Mouse (Mus musculus): ENCODE data around the gene Erp27.

Gene Erp27

GRCm38 (mm10) chr6:136939326-136940187 lies 17.6 kb upstream of the Erp27 start:
- DNase-seq (ENCODE audit: low spot score) = no peak

DNA sequence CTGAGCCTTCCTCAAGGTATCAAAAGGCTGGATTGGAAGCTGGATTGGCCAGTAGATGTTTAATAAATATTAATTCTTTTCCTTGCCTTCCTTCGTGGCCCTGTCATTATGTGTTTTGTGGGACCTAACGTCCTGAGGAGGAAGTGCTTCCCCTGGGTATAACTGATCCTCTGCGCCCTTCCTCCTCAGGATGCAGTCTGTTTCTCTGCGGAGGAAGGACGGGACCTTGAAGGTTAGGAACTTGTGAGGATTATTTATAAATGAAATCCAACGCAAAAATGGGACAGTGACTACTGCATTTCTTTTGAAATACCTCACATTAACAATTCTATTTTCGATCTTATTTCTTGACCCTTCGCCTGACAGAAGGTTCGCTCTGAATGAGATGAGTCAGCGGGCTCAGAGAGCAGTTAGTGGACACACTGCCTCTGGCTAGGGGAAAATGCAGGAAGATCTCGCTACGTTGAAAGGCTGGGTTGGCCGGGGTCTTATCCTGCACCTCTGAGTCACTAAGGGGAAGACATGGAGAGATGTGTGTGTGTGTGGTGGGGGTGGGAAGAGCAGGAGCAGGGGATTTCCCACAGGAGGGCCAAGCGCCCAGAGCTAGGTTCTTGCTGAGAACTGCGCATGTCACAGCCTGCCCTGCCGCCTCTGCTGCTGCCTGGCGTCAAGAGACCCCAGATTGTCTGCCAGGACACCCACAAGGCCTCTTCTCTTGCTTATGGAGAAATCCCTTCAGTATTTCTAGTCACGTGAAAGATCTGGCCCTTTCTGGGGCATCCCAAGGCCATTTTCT lies 16.5 kb upstream of the Erp27 start:
- no peak for DNase-seq (ENCODE audit: low spot score)

DNA sequence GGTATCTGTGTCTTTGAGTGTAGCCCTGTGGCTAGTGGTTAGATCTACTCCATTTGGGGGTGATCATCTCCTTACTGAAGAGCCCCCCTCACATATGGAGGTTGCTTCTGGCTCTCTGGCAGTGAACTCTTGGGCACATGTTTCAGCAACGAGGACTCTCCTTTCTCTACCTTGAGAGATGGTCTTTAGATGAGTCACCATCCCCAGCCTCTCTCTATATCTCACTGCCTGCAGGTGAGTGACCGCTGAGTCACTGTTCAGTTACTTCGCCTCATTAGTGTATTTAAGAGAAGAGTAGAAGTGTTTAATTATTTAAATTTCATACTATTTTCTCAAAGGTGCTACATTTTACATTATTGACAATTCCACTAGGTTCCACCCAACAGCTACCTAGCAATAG lies 15.1 kb upstream of the Erp27 start:
- DNase-seq (ENCODE audit: low spot score) = no peak

- DNase-seq (ENCODE audit: low spot score) = no peak
These were observed 14.4 kb upstream of the Erp27 start for GRCm38 (mm10) chr6:136936361-136936760.

GRCm38 (mm10) chr6:136935233-136935632 lies 13.3 kb upstream of the Erp27 start:
- DNase-seq (ENCODE audit: low spot score) = no peak

- no peak for DNase-seq (ENCODE audit: low spot score)
These were observed 12.1 kb upstream of the Erp27 start for GRCm38 (mm10) chr6:136934068-136934467.

GRCm38 (mm10) chr6:136931246-136931645 lies 9.3 kb upstream of the Erp27 start:
- DNase-seq (ENCODE audit: low spot score) = no peak

DNA sequence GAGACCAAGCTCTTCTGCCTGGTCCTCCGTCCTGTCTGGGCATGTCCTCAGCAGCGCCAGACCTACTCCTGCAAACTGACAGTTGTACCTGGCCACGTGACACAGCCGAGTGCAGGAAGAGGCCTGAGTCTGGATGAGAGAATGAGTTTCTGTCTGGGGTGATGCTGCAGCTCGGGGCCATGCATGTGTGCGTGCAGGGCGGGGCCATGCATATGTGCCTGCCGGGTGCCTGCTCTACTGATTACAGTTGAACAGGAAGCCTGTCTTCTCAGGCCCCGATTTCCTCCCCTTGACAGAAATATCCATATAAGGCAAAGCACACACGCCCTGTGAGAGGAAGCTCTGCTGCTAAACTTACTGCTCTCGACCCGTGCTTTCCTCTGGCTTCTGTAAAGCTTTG lies 8.7 kb upstream of the Erp27 start:
- DNase-seq (ENCODE audit: low spot score) = no peak

DNA sequence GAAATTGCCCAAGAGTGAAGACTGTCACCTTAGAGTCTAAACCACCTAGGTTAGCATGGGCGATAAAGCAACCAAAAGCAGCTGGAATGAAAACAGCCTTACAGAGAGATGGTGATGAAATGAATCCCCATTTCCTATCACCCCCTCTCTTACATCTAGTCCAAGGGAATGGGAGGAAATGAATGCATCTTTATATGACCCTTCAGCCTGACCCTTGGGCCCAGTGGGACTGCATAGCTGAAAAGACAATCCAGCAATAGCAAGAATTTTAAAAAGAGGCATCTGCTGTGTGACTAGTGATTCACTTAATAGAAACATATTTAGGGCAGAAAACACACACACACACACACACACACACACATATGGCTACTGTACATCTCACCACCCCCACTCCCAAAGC lies 5.6 kb upstream of the Erp27 start:
- DNase-seq (ENCODE audit: low spot score) = no peak

- no peak for DNase-seq (ENCODE audit: low spot score)
These were observed 3.1 kb upstream of the Erp27 start for GRCm38 (mm10) chr6:136925049-136925448.

- DNase-seq (ENCODE audit: low spot score) = no peak
These were observed 1.6 kb upstream of the Erp27 start, which contains the start of gene Pde6h for GRCm38 (mm10) chr6:136923532-136923931. Pde6h (plus strand) TSS chr6:136923832.

GRCm38 (mm10) chr6:136922871-136923270 lies 891 bp upstream of the Erp27 start:
- no peak for DNase-seq (ENCODE audit: low spot score)

DNA sequence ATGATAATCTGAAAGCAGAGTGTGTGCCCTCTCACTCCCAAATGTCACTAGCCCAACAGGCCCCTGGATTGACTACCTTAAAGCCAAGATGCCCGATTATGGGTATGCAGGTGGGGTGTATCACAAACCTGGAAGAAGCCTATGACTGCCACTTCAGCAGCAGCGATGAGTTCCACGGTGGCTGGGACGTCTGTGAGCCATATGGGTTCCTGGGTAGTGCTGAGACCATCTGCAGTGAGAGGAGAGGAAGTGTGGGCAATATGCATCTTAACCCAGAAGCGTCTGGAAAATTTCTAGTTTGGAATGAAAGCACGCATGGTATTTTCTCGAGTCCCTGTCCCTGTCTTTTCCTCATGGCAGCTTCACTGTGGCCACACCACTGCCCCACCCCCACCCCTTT lies 379 bp downstream of the Erp27 start:
- DNase-seq (ENCODE audit: low spot score) = no peak

- peak; percentile 24 for DNase-seq (ENCODE audit: low spot score)
These were observed 1.4 kb downstream of the Erp27 start for GRCm38 (mm10) chr6:136920320-136921257.

DNA sequence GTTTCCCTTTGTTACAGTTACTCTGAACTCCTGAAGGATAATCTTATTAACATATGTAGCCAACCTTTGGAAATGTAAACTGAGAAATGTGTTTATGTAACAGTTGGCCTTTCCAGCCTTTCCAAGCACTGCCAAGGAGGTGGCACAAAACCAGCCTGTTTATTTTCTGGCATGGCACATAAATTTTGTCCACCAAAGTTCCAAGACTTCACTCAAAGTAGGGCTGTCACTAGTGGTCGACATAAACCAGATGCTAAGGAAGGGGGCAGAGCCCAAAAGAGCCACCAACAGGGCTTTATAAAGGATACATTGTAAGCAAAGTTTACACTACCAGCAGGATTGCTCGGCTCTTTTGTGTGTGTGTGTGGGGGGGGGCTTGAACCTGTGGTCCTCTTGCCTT lies 4.1 kb downstream of the Erp27 start:
- no peak for DNase-seq (ENCODE audit: low spot score)

- DNase-seq (ENCODE audit: low spot score) = no peak
These were observed 6.1 kb downstream of the Erp27 start for GRCm38 (mm10) chr6:136915721-136916395.

DNA sequence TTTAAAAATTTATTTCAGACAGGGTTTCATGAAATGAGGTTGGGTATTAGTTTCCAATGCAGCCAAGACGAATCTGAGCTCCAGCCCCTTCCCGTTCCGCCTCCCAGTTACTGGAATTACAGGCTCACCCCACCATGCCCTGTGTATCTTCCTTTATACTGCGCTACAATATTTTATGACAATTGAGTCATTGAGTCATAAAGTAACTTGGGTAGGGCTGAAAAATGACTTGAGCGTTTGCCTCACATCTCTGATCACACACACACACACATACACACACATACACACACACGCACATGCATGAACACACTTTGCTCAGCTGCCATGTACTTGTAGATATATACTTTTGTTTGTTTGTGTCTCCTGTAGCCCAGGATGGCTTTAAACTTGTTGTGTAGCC lies 7.7 kb downstream of the Erp27 start:
- DNase-seq (ENCODE audit: low spot score) = no peak

DNA sequence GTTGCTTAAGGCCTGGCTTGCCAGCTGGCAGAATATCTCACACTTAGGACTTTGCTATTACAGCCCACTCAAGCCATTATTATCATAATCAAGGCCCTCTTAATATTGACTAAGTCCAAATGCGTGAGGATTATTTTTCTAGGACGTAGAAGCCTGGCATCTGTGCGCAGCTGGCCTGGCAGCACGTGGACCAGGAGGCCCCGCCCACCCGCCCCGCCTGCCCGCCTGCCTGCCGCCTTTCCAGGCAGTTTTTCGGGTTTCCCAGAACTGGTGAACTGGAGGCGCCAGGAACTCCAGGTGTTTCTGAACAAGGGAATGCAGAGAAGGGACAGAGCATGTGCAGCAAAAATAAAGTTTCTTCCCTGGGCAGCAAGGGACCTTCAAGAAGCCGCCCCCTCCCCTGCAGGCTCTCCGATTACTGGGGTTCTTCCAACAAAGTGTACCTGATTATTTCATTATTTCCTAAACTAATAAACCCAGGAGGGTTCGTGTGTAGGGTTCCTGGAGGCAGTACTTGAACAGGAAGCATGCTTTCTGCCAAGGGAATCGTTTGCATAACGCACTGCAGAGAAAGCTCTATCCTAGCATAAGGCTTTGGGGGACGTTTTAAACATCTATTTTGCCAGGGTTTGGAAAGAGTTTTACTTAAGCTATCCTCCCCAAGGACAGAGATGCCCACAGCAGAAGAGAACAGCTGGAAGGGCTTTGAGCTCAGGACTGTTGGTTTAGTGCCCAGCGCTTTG lies 8.4 kb downstream of the Erp27 start:
- no peak for DNase-seq (ENCODE audit: low spot score)

GRCm38 (mm10) chr6:136912751-136913265 lies 9.2 kb downstream of the Erp27 start:
- no peak for DNase-seq (ENCODE audit: low spot score)

DNA sequence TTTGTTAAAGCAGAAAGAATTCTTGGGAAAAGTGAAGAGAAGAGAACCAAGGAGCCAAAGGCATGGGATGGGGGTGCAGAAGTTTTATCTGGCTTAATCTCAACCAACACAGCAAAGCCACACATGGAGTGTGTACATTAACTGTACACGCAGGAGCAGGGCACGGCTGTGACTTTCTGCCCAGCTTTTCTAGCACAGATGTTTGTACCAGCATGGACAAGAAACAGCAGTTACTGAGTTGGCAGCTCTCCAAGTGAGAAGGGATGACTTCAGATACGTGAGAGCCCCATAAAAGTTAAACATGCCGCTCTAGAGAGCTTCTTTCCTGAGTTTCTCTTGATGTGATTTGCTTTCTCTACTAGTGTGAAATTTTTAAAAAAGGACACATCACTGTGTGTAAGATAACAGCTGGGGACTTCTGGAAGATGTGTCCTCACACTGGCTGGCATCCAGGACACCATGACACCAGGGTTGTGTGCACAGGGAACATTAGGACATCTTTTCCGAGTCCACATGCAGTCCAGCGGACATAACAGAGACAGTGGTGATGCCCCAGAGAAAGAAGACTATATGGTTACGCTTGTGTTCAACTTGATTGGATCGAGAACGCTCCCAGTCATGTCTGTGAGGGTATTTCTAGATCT lies 11.6 kb downstream of the Erp27 start:
- DNase-seq (ENCODE audit: low spot score) = no peak

Measured in urinary bladder, postnatal 10 days (tissue).